Mouse (Mus musculus): Measurements from ENCODE around the gene Psmb7. TPM values are rescaled to one million over a fixed set of nuclear protein-coding genes. Genes with fewer than 3 reads are reported as not detected.

Psmb7 gene
- total and polyA plus RNA-seq, 3 experiments = 129 to 247 (median 220) TPM

- Histone ChIP-seq H3K36me3 (ENCODE audit: control insufficient read depth, insufficient read depth, low read length) (no peaks in the 10 kb centered on the region), H3K27ac (no peak overlapping the region), H3K79me2 (replicated peaks; ENCODE audit: control insufficient read depth, insufficient read depth, low read length) (0 out of 2 replicates have a peak, but pooled peaks cover 2% of the 10 kb centered on the region), H3K9ac (ENCODE audit: low read depth, low read length) (no peak overlapping the region), H3K4me3 (no peak overlapping the region), H3K27me3 (ENCODE audit: control insufficient read depth, insufficient read depth, low read length) (no peaks in the 10 kb centered on the region), H3K4me1 (ENCODE audit: control insufficient read depth, insufficient read depth, low read length) (peaks cover 19% of the 10 kb centered on the region)
- no peak for DNase-seq
- TF ChIP-seq CTCF (IDR thresholded peaks at IDR 0.05) (no peak), POLR2A (IDR thresholded peaks at IDR 0.05; ENCODE audit: insufficient read depth, low read depth, low read length) (no peak), EP300 (IDR thresholded peaks at IDR 0.05; ENCODE audit: insufficient read depth, low read depth, low read length) (no peak)
- WGBS = 72% methylated on average over 3 of the region's 3 CpGs
- intact Hi-C loops (cut with DNase I) = no loop called here
Measured at GRCm38 (mm10) chr2:38541101-38541500, 102.8 kb downstream of the Psmb7 start.

GRCm38 (mm10) chr2:38540666-38541065, 103.2 kb downstream of the Psmb7 start:
- H3K27ac ChIP-seq = no peak overlapping the region
- DNase-seq = no peak
- H3K79me2 ChIP-seq (replicated peaks; ENCODE audit: control insufficient read depth, insufficient read depth, low read length) = 0 out of 2 replicates have a peak, but pooled peaks cover 2% of the 10 kb centered on the region
- H3K27me3 ChIP-seq (ENCODE audit: control insufficient read depth, insufficient read depth, low read length) = no peaks in the 10 kb centered on the region
- H3K9ac ChIP-seq (ENCODE audit: low read depth, low read length) = no peak overlapping the region
- intact Hi-C loops (cut with DNase I) = no loop called here
- no peak overlapping the region for H3K4me3 ChIP-seq
- peaks cover 17% of the 10 kb centered on the region for H3K4me1 ChIP-seq (ENCODE audit: control insufficient read depth, insufficient read depth, low read length)
- 81% methylated on average over 6 of the region's 6 CpGs for WGBS
- no peaks in the 10 kb centered on the region for H3K36me3 ChIP-seq (ENCODE audit: control insufficient read depth, insufficient read depth, low read length)
- TF ChIP-seq CTCF (IDR thresholded peaks at IDR 0.05) (no peak), POLR2A (IDR thresholded peaks at IDR 0.05; ENCODE audit: insufficient read depth, low read depth, low read length) (no peak)

DNA sequence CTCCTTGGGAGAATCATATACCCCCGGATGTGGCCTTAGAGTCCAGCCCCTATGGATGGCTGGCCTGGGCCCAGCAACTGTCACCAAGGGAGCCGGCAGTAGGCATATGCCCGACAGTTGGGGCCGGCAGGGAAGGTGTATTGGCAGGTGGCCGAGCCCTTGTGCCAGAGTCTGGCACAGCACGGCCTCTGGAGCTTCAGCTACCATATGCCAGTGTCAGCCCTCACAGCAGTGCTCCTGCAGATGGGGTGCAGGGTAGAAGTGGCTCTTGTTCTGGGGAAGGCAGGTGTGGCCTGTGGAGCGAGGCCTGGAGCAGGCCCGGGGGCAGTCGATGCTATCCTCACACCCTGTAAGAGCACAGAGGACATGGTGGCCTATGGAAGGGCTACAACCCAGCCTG, 104.2 kb downstream of the Psmb7 start:
- H3K79me2 ChIP-seq (replicated peaks; ENCODE audit: control insufficient read depth, insufficient read depth, low read length) = 0 out of 2 replicates have a peak, but pooled peaks cover 2% of the 10 kb centered on the region
- no peak overlapping the region for H3K27ac ChIP-seq
- no peaks in the 10 kb centered on the region for H3K27me3 ChIP-seq (ENCODE audit: control insufficient read depth, insufficient read depth, low read length)
- H3K4me1 ChIP-seq (ENCODE audit: control insufficient read depth, insufficient read depth, low read length) = peaks cover 19% of the 10 kb centered on the region
- H3K4me3 ChIP-seq = no peak overlapping the region
- intact Hi-C loops (cut with DNase I) = no loop called here
- no peak for TF ChIP-seq POLR2A (IDR thresholded peaks at IDR 0.05; ENCODE audit: insufficient read depth, low read depth, low read length)
- no peak for TF ChIP-seq EP300 (IDR thresholded peaks at IDR 0.05; ENCODE audit: insufficient read depth, low read depth, low read length)
- no peak for TF ChIP-seq CTCF (IDR thresholded peaks at IDR 0.05)
- 92% methylated on average over 9 of the region's 9 CpGs for WGBS
- H3K9ac ChIP-seq (ENCODE audit: low read depth, low read length) = no peak overlapping the region
- DNase-seq = no peak
- no peaks in the 10 kb centered on the region for H3K36me3 ChIP-seq (ENCODE audit: control insufficient read depth, insufficient read depth, low read length)

Small RNA genes within 50 kb of the gene (microRNA-seq; reads per million reads assigned to microRNA genes)
- 0 reads per million in 2 experiments for gene Gm27634

Other genes with a start within 250 kb of the Psmb7 start
- gene Nek6, start 132.4 kb downstream of the Psmb7 start, total RNA-seq (2021) = 1 to 10 TPM; 2.9 to 3.3 TPM
- 5.5 and 5.8 TPM in 2 replicates for gene Nek6, start 132.4 kb downstream of the Psmb7 start, polyA plus RNA-seq (2012; rRNA removed)
- gene Nr5a1, start 70.5 kb upstream of the Psmb7 start, total RNA-seq (2021) = not detected
- gene Nr5a1, start 70.5 kb upstream of the Psmb7 start, polyA plus RNA-seq (2012; rRNA removed) = 0.06 and 0.16 TPM in 2 replicates